Comparison of ENCODE assay signal across 28 mouse cellular contexts in the genomic region with DNA sequence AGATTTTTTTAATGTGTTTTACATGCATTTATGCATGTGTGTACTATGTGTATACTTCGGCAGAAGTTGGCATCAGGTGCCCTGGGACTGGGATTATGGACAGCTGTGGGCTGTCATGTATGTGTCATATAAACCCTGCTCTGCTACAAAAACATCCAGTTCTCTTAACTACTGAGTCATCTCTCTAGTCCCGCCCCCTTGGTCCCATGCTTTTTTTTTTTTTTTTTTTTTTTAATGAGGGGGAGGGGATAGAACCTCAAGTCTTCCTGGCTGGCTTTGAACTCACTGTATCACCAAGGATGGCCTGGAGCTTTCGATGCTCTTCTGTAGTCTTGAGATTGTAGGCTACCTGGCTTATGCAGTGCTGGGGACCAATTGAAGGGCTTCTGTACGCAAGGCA.
"Had no signal": no experiment of that assay in that cellular context is flagged by ENCODE, and none has a peak within 500 bp of the region (broad histone marks: within the 10 kb centered on the region; RNA-seq: fewer than 3 reads in every experiment).

No protein-coding gene starts in this region.

- ATAC-seq: hindbrain, postnatal 0 days; intestine, embryonic 16.5 days; liver, postnatal 0 days had no signal

- H3K36me3 ChIP-seq: heart, embryonic 10.5 days; heart, embryonic 12.5 days; hindbrain, embryonic 10.5 days; hindbrain, embryonic 12.5 days; hindbrain, embryonic 15.5 days; kidney, embryonic 15.5 days; liver, embryonic 13.5 days; liver, embryonic 15.5 days had no signal

- H3K4me3 ChIP-seq: heart, embryonic 10.5 days; heart, embryonic 12.5 days; hindbrain, embryonic 10.5 days; hindbrain, embryonic 12.5 days; hindbrain, embryonic 15.5 days; kidney, embryonic 15.5 days; limb, embryonic 10.5 days; limb, embryonic 12.5 days; liver, embryonic 13.5 days; liver, embryonic 15.5 days had no signal

- H3K27me3 ChIP-seq: heart, embryonic 12.5 days; hindbrain, embryonic 12.5 days; hindbrain, embryonic 15.5 days; kidney, embryonic 15.5 days; limb, embryonic 12.5 days; liver, embryonic 13.5 days; liver, embryonic 15.5 days had no signal

- H3K4me2 ChIP-seq: heart, embryonic 12.5 days; hindbrain, embryonic 12.5 days; hindbrain, embryonic 15.5 days; kidney, embryonic 15.5 days; limb, embryonic 12.5 days; liver, embryonic 11.5 days; liver, embryonic 13.5 days; liver, embryonic 15.5 days had no signal

- H3K9ac ChIP-seq: heart, embryonic 12.5 days; hindbrain, embryonic 12.5 days; hindbrain, embryonic 15.5 days; kidney, embryonic 15.5 days; limb, embryonic 12.5 days; liver, embryonic 13.5 days; liver, embryonic 15.5 days; liver, postnatal 0 days had no signal

- H3K9me3 ChIP-seq: heart, embryonic 10.5 days; heart, embryonic 12.5 days; hindbrain, embryonic 10.5 days; hindbrain, embryonic 12.5 days; hindbrain, embryonic 15.5 days; kidney, embryonic 15.5 days; limb, embryonic 10.5 days; limb, embryonic 12.5 days; liver, embryonic 13.5 days; liver, embryonic 15.5 days had no signal

- DNase-seq: gastrocnemius, postnatal 14 days; gastrocnemius, postnatal 36 days; heart, adult 18-20 months; heart, postnatal 10 days; heart, postnatal 4 days; kidney, adult 11 months; kidney, adult 2 months; kidney, adult 9 months; kidney, postnatal 14 days; kidney, postnatal 36 days; layer of hippocampus, adult 9-11 months; layer of hippocampus, postnatal 36 days; liver; liver, embryonic 13.5 days; liver, postnatal 0 days had no signal

- H3K27ac ChIP-seq: heart, embryonic 10.5 days; hindbrain, embryonic 10.5 days; hindbrain, embryonic 12.5 days; hindbrain, embryonic 15.5 days; hindbrain, postnatal 0 days; kidney, embryonic 15.5 days; kidney, postnatal 0 days; limb, embryonic 10.5 days; limb, embryonic 12.5 days; liver, embryonic 13.5 days; liver, embryonic 15.5 days had no signal
